Mouse (Mus musculus) skeletal muscle tissue, adult 2 months (tissue): Measurements from ENCODE around the gene Psma6.
A peak's percentile ranks its signal among the peaks of the same experiment; 100 is the strongest.

ENCODE experiments used
- DNase-seq: peaks from one replicate; pipeline ENCODE4 v3.0.0-alpha.2; 2012; ENCODE audit warnings: low read depth, low spot score

The Psma6 gene

DNA sequence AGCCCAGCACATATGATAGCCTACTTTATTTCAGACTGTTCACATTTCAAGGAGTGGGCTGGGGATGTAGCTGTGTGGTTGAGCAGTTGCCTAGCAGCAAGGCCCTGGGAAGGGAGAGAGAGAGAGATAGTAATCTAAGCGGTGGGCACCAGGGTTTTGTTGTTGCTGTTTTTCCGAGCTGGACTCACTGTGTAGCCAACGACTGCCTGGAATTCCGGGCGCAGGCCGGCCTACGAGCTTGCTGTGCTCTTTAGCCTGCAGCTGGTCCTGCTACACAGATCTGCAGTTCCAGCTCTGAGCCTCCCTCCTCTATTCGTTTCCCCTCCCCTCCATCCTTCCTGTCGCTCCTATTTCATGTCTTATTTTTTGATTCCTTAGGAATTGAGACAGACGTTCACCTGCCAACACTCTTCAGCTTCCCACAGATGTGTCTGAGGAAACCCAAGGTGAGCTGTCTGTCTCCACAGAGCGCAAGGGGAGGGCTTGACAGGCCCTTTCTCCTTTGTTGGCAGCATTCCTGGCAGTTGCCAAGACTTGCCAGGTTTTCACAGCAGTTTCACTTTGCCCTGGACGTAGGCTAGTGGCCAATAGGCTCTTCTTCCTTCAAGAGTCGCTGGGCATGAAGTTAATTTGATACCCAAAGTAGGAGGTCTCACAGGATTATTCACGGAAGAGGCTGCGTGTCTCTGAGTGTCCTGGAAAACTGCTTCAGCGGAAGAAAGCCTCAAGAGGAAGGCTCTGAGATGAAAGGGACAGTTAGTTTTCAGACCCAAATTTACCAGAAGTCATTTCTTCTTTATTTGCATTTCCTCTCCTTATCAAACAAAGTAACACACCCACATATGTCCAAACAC, 80.2 kb downstream of the Psma6 start:
- DNase-seq: peak; percentile 48

DNA sequence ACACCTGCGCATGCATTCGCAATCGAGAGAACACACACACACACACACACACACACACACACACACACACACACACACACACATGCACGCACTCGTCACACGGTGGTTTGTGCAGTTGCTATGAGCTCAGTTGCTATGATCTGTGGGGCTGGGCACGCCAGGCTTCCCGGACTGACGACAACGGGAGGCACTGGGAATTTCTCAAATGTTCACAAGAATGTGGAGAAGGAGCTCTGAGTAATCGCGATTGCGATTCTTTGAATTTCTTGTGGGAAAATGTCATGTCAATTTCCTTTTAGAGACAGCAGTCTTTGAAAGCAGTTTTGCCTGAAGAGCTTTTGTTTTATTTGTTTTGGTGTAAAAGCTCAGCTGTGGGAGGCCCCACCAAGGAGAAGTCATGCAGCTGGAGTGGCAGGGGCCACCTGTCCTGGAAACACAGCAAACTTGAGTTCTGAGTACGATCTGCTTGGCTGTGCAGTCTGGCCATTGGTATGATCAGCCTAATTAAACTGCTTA, 80.9 kb downstream of the Psma6 start:
- DNase-seq: peak; percentile 37

DNA sequence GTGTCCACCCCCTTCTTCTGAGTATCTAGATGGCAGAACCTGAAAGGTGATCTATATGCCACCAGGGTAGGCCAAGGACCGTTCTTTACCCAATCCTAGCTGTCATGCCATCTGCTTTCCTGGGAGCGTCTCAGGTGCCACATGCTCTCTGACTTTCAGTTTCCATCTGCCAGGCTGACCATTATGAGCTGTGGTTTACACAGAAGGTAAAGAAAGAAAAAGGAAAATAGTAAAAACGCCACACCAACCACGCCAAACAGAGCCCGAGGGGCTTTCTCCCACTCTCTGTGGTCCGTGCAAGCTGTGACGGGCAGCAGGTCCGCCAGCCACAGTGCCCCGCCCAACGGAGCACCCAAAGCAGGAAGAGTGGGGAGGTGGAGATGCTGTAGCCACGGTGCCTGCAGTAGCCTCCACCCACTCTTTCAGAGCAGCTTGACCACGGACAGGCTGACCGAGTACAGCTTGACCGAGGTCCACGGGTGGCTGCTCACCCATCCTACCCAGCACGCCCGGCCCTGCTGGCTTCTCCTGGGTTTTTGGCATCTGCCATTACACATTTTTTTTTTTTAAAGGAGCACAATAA, 81.5 kb downstream of the Psma6 start:
- DNase-seq: no peak

DNA sequence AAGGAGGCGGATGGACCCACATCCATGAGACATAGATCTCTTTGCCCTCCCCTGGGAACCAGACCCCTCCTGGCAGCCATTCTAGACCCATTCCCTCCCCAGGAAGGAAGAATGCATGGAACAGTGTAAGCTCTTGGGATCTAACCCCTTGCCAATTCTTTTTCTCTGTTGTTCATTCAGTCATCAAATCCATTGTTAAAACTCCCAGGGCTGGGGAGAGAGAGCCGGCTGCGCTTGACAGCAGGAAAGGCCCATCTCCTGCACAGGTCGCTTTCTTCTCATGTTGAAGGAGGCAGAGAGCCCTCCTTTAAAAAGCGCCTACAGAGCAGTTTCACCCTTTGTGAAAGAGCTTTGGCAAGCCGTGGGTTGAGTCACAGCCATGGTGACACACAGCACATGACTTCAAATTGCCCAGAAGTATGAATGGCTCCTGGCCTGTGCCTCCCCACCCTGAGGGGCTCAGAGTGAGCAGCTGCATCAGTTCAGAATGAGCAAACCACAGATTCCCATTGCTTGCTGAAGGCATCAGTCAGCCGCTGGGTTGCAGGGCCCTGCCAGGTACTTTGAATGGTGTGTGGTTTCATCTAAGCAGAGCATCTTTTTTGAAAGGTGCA, 82.2 kb downstream of the Psma6 start:
- DNase-seq: no peak

DNA sequence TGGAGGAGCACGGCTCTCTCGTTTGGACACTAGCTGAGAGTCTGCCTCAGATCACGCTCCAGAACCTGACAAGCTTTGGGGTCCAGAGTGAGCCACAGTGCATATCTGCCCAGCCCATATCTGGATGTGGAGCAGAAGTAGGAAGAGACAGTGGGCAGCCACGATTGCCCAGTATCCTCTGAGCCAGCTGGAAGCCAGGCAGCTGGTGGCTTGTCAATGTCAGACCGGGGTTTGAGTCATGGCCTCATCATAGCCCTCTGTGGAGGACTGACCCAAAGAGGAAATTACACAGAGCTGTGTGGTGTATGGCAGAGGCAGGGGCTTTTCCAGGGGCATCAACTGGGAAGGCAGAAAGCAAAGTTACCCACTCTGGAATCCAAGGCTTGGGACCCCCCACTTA, 82.8 kb downstream of the Psma6 start:
- DNase-seq: no peak

DNA sequence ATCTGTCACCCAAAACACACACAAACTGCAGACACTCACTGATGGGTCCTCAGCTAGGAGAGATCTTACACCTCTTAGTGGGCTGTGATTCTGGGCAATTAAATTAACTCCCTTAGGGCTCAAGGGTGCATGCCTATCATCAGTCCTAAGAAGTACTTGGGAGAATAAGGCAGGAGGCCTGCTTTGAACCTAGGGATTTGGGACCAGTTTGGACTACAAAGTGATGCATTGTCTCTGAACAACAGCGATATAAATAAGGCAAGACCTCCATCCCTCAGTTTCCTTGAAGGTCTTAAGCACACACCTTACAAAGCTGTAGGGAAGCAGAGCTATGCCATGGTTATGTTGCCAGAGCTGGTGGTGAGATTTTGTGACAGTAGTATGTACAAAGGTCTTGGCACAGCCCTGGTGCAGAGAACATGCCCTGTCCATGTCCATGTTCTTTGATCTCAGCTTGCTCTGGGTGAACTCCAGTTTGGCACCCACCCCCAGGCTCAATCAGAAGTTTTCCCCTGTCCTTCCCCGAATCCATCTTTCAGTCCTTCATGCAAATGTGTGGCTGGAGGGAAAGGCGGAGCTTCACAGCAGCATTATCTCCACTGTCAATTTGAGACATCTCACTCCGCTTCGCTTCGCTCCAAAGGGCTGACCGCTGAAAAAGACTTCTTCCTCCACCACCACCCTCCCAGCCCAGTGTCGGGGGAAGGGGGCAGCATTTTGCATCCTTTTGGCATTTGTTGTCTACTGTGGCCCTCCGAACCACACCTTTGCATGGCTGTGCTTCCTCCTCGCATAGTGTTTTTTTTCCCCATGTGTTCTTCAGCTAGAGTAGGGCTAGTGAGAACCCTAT, 83.5 kb downstream of the Psma6 start:
- DNase-seq: no peak
